Mouse (Mus musculus): Measurements from ENCODE around the gene Rab8a.

Gene Rab8a

DNA sequence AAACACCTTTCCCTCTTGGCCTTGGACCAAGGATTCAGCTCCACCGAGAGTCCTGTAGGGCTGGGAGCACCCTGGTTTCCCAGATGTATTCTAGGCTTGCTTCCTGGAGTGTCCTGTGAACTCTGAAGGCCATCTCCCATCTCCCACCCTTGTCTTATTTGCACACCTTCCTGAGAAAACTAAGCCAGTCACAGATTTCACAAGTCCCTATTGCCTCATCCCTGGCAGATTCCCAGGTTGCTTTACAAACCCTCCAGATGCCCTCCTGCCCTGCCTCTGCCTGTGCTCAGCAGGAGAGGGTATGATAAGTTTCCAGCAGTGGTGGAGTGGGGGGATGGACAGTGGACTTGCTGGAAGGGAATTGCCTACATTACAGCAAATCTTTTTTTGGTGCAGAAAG lies 14.9 kb upstream of the Rab8a start:
- DNase-seq (ENCODE audit: low spot score in 2 of 2), result no peak

DNA sequence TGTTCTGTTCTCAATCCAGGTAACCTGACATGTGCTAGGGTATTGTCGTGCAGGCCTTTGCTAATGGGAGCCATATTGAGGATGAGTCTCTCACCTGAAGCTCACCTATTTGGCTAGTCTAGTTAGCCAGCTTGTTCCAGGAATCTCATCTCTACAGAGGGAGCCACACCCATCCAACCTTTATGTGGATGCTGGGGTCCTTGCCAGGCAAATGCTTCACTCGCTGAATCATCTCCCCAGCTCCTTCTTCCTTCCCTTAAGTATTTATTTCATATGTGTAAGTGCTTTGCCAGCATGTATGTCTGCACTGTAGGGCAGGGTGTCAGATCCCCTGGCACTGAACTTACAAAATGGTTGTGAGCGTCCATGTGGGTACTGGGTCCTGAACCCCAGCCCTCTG lies 14.4 kb upstream of the Rab8a start:
- no peak for DNase-seq (ENCODE audit: low spot score in 2 of 2)

GRCm38 (mm10) chr8:72147266-72147665 lies 13.7 kb upstream of the Rab8a start:
- no peak for DNase-seq (ENCODE audit: low spot score in 2 of 2)

DNA sequence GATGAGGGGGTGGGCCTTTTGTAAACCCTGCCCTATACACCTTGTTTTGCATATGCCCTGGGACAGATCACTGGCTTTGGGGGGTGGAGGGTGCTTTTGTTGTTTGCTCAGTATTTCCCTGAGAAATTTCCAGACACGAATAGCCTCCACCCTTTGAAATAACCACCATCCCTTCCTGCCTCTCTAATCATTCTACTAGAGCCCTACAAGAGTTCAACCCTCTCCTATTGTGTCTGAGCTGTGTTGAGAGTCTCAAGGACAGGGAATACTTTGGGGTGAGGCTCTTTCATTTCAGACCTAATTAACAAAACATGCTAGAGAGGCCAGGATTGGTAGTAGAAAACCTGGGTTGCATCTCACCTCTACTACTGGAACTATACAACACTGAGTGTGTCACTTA lies 11.9 kb upstream of the Rab8a start:
- no peak for DNase-seq (ENCODE audit: low spot score in 2 of 2)

DNA sequence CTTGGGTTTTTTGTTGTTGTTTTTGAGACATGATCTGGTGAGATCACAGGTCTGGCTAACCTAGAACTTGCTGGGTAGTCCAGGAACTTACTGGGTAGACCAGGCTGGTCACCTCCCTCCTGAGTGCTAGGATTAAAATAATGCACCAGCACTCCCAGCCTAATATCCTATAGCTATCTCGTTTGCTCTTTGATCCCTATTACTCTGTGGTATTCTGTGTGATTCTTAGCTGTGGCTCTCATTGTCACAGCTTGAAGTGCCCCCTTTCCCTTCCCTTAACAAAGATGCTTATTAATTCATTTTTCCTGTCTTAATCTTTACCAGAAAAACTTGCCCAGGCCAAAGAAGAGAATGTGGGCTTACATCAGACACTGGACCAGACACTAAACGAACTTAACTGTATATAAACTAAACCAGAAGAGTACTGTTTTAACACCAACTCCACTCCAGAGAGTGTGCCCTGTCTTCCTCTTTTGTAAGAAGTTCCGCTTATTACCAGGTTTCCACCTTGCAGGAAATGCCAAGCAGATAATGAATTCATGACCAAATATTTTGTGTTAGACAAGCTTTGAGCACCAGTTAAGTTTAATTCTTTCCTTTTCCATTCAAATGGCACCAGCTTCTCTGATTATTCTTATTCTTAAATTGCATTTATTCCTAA lies 9.5 kb upstream of the Rab8a start:
- DNase-seq (ENCODE audit: low spot score in 2 of 2), result no peak

- DNase-seq (ENCODE audit: low spot score in 2 of 2), result no peak
Measured at GRCm38 (mm10) chr8:72153382-72153781, 7.6 kb upstream of the Rab8a start.

DNA sequence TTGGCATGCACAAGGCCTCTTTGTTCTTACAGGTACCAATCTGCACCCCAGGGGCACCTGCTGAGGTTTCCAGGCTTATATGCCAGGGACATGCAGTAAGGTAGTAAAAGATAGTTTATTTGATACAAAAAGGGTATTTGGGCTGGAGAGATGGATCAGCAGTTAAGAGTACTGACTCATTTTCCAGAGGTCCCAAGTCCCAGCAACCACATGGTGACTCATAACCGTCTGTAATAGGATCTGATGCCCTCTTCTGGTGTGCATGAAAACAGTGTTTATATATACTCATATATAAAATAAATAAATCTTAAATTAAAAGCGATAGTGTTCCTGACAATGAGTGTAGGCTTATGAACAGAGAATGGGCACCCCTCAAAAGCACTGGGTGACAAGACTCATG lies 2.9 kb upstream of the Rab8a start:
- DNase-seq (ENCODE audit: low spot score in 2 of 2), result no peak

GRCm38 (mm10) chr8:72158726-72159125 lies 2.3 kb upstream of the Rab8a start:
- DNase-seq (ENCODE audit: low spot score in 2 of 2), result no peak

DNA sequence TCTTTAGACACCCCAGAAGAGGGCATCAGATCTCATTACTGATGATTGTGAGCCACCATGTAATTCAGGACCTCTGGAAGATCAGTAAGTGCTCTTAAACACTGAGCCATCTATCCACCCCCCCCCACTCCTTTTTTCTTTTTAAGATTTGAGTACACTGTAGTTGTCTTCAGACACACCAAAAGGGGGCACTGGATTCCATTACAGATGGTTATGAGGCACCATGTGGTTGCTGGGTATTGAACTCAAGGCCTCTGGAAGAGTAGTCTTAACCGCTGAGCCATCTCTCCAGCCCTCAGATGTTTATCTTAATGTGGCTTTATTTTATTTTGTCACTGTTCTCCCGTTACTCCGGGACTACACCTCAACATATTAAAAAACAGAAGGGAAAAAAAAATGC lies 993 bp upstream of the Rab8a start:
- DNase-seq (ENCODE audit: low spot score in 2 of 2), result no peak

DNA sequence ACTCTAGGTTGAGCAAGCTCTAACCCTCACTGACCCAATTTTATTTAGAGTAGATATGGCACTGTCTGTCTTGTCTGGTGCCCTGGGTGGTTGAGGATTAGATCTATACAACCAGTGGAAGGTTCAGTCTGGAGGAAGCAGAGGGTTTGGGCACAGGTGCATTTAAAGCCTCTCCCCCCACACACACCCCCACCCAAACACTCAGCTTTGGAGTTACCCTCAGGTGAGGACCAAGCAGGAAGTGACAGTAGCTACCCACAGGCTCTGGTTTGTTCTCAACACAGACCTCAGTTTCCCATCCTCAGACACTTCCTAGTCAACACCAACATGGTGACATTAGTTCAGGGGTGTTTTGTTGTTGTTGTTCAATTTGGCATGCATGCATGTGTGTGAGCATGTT lies 1.8 kb downstream of the Rab8a start:
- DNase-seq (ENCODE audit: low spot score in 2 of 2), result no peak

DNA sequence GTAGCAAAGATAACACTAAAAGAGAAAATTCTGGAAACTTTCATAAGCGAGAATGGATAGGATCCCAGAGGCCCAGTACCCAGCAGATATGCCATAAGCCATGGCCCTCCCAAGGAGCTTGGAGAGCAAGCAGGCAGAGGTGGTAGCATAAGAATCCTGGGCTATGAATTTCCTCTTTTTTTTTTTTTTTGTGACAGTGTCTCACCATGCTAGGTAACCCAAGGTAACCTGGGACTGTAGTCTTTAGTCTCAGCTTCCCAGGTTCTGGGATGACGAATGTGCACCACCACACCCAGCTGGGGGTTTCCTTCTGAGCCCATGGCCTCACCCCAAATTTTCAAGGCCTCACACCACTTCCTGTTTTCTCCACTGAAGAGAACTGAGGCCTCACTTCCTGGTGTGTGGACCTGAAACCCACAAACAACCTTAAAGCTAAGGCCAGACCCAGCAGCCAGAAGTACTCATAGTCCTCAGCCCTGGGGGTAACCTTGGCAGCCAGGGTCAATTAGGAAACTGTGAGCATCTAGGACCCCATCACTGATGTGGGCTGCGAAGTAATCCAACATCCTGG lies 8.2 kb downstream of the Rab8a start:
- no peak for DNase-seq (ENCODE audit: low spot score in 2 of 2)

GRCm38 (mm10) chr8:72169681-72170249 lies 8.8 kb downstream of the Rab8a start:
- DNase-seq (ENCODE audit: low spot score in 2 of 2), result no peak

DNA sequence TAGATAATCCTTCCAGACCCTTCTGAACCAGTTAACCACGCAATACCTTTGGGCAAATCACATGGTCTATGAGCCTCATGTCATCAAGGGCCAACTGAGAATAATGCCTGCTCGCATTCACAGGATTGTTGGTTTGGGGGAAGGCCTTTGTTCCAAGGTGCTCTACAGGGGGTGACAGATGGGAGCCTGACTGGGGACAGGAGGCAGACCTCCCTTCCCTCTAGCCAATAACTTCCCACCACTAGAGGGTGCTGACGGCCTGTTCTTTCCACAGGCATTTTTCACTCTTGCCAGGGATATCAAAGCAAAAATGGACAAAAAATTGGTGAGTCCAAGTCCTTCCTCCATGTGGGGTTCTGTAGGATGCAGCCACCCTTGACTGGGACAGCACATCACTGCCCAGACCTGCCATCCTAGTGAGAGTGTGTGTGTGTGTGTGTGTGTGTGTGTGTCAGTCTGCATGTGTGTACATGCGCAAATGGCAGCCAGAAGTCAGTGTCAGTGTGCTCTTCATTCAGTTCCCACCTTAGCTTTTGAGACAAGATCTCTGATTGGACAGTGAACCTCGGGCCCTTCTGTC lies 16.4 kb downstream of the Rab8a start:
- peak in 1 of 2 experiments; percentile 72 for DNase-seq (ENCODE audit: low spot score in 2 of 2)

DNA sequence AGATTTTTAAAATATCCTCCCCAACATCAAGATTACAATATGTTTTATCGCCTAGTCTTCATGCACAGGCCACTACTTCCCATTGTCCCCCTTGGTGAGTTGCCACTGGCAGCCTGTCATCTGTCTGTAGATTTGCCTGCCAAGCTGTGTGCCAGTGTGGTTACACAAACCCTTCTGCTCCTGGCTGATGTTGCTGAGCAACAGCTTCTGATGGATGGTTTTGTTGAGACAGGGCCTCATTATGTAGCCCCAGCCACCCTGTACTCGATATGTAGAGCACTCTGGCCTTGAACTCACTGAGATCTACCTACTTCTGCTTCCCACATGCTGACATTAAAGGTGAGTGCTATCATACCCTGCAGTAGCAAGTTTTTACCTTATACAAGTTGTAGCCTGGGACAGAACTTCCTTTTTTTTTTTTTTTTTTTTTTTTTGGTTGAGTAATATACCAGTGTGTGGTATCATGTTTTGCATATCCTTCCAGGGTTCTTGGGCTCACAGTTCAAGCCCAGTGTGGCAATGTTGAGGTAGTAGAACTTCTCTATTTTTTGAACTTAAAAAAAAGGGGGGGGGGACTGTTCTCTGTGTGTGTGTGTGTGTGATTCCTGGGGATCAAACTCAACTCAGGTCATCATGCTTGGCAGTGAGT lies 22.7 kb downstream of the Rab8a start:
- DNase-seq (ENCODE audit: low spot score in 2 of 2), result no peak

DNA sequence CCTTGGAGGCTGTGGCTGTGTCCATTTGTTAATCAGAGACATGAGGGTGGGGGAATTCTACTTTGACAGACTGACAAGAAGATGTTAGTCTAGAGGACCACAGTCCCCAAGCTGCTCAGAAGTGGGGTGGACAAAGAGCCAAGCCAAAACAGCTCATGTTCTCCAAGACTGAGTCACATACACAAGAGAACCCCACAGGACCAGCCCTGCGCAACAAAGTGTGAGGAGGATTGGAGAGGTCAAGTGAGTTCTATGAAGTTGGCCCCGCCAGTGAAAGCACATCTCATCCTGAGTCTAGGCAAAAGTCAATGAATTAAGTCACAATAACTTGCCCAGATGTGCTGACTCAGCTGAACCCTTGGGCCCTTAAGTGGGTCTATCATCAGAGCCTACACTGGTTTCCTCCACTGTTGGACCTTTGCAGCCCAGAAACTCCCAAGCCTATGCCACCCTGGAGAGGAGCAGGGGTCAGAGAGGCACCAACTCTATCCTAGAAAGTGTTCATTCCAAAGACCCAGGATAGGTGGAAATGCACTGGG lies 26.9 kb downstream of the Rab8a start:
- no peak for DNase-seq (ENCODE audit: low spot score in 2 of 2)

DNA sequence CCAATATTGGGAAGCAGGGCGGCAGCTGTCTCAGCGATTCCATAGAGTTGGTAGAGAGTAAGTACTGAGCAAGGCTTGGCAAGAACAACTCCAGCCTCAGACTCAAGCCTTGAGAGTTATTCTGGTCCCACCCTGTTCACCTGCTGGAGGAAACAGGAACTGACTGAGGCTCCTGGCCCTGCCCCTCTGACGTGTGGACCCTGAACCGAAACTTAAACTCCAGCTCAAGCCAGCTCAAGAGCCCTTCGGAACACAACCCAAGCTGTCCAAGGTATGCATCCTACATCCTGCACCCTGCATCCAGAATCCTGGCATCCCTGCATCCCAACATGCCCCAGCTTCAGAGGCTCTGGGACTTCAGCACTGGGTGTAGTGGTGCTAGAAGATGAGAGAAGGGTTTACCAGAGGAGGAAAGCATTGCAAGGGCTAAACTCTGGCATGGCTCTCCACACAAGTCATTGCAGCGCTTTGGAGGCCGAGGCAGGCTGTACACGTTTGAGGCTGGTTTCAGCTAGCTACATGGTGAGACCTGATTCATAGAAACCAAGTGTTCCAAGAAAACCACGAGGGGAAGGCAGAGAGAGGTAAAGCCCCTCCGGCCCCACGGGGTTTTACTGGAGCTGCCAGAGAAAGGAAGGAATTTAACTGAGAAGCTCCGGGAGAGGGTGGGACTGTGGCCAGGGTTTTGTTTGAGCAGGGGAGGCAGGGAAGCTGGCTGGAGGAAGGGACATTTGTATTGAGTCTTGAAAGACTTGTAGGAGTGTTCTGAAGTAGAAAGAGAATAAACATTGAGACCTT lies 28.6 kb downstream of the Rab8a start, which contains the start of gene Hsh2d:
TSS of gene Hsh2d (plus strand) at position 222 of the 798 bp plus-strand sequence.
- DNase-seq (ENCODE audit: low spot score in 2 of 2), result no peak

DNA sequence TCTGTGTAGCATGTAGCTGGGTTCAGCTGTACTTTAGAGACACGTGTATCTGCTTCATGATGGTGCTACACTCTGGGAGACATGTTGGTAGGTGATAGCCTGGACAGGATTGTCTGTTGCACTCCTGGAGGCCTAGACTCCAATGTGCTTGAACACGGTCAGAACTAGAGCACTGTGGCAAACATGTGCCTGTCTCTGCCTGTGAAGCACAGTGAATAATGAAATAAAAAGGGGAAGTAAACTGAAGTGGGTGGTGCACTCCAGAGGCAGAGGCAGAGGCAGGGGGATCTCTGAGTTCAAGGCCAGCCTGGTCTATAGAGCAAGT lies 29.2 kb downstream of the Rab8a start:
- no peak for DNase-seq (ENCODE audit: low spot score in 2 of 2)

GRCm38 (mm10) chr8:72192065-72192464 lies 31.1 kb downstream of the Rab8a start:
- DNase-seq (ENCODE audit: low spot score in 2 of 2), result no peak

DNA sequence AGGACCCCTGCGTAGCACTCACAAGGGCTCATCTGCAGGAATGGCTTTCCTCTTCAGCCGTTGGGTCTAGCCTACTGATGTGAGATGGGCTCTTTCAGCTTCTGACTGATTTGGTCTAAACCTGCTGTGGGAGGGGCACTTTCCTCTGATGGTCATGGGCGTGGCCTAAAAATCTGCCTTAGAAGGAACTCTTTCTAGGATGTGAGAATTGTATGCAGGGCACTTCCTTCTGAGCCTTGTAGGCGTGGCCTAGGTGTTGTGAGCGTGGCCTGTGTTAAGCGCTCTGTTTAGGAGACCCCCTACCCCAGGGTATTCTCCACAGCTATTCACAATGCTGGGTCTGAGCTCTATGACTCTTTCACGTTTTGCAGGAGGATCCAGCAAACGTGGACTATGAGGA lies 37.0 kb downstream of the Rab8a start:
- no peak for DNase-seq (ENCODE audit: low spot score in 2 of 2)

DNA sequence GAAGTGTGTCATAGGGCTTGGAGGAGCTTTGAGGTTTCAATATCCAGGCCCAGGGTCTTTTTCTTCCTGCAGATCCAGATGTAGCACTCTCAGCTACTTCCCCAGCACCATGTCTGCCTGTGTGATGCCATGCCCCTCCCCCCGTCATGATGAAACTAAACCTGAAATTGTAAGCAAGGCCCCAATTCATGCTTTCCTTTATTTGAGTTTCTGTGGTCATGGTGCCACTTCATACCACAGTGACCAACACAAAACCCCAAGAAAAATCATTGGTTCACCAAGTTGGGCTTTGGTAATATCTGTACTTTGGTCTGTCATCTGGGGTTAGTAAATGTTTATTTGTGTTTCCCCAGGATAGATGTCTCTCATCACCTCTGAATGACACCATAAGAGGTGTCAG lies 47.6 kb downstream of the Rab8a start:
- no peak for DNase-seq (ENCODE audit: low spot score in 2 of 2)

GRCm38 (mm10) chr8:72210222-72210621 lies 49.2 kb downstream of the Rab8a start:
- DNase-seq (ENCODE audit: low spot score in 2 of 2), result no peak

GRCm38 (mm10) chr8:72210710-72211109 lies 49.7 kb downstream of the Rab8a start:
- no peak for DNase-seq (ENCODE audit: low spot score in 2 of 2)

All from left cerebral cortex, adult 9 months (tissue).